Mouse (Mus musculus) common myeloid progenitor, adult 5-6 weeks (primary cell): Measurements from ENCODE around the gene Smyd3. TPM values are rescaled to one million over a fixed set of nuclear protein-coding genes. Genes with fewer than 3 reads are reported as not detected.
A peak's percentile ranks its signal among the peaks of the same experiment; 100 is the strongest.

Source experiments
- ATAC-seq: replicated peaks from 2 replicates; pipeline ENCODE4 v1.8.0; 2016; ENCODE audit warnings: low read depth, mild to moderate bottlenecking, moderate TSS enrichment, inconsistent platforms; ENCODE audit not compliant: poor library complexity, severe bottlenecking
- total RNA-seq: library from RNA; stranded (forward); fragments of 200-1000, 187-1606 nt; gene quantifications from 2 replicates; pipeline ENCODE4 v1.2.3, GENCODE M21; 2017

The Smyd3 gene
- total RNA-seq, 1 experiment from 2014 or later = 41.1 TPM

GRCm38 (mm10) chr1:179243554-179243953 lies 274.3 kb downstream of the Smyd3 start:
- ATAC-seq = no peak

- no peak for ATAC-seq
Measured at GRCm38 (mm10) chr1:179240663-179241279, 277.1 kb downstream of the Smyd3 start.

- ATAC-seq = no peak
Measured at GRCm38 (mm10) chr1:179238639-179239038, 279.2 kb downstream of the Smyd3 start.

GRCm38 (mm10) chr1:179237989-179238388 lies 279.9 kb downstream of the Smyd3 start:
- peak; percentile 60; the same call in 1 of the 2 replicates for ATAC-seq

- ATAC-seq = no peak
Measured at GRCm38 (mm10) chr1:179236217-179236840, 281.5 kb downstream of the Smyd3 start.

- ATAC-seq = peak; percentile 92
Measured at GRCm38 (mm10) chr1:179231777-179232661, 285.8 kb downstream of the Smyd3 start.

- ATAC-seq = no peak
Measured at GRCm38 (mm10) chr1:179229515-179229914, 288.3 kb downstream of the Smyd3 start.

GRCm38 (mm10) chr1:179220290-179220689 lies 297.6 kb downstream of the Smyd3 start:
- ATAC-seq = no peak

- no peak; the same call in 1 of the 2 replicates for ATAC-seq
Measured at GRCm38 (mm10) chr1:179218061-179218460, 299.8 kb downstream of the Smyd3 start.

GRCm38 (mm10) chr1:179217036-179217435 lies 300.8 kb downstream of the Smyd3 start:
- no peak for ATAC-seq

- ATAC-seq = no peak
Measured at GRCm38 (mm10) chr1:179213381-179213780, 304.5 kb downstream of the Smyd3 start.

GRCm38 (mm10) chr1:179212295-179212694 lies 305.5 kb downstream of the Smyd3 start:
- ATAC-seq = no peak

- ATAC-seq = no peak
Measured at GRCm38 (mm10) chr1:179211313-179211712, 306.5 kb downstream of the Smyd3 start.

- no peak for ATAC-seq
Measured at GRCm38 (mm10) chr1:179207846-179208595, 309.8 kb downstream of the Smyd3 start.

- no peak for ATAC-seq
Measured at GRCm38 (mm10) chr1:179207180-179207741, 310.6 kb downstream of the Smyd3 start.

GRCm38 (mm10) chr1:179198517-179199200 lies 319.2 kb downstream of the Smyd3 start:
- no peak for ATAC-seq

- ATAC-seq = peak; percentile 58
Measured at GRCm38 (mm10) chr1:179197821-179198516, 319.9 kb downstream of the Smyd3 start.

GRCm38 (mm10) chr1:179197156-179197555 lies 320.7 kb downstream of the Smyd3 start:
- ATAC-seq = no peak

- ATAC-seq = 0 out of 2 replicates have a peak, but pooled peaks have one; percentile 32
Measured at GRCm38 (mm10) chr1:179196422-179196821, 321.4 kb downstream of the Smyd3 start.
